Mouse (Mus musculus) kidney, adult 2 months (tissue): ENCODE measurements around the gene Per1.

Experiments used
- CTCF ChIP-seq: fragments of 200-500 bp; conservative IDR thresholded peaks from 2 replicates; pipeline ENCODE4 v1.5.1; 2011; ENCODE audit warnings: low read depth, mild to moderate bottlenecking, control low read depth, low read length, moderate library complexity, mixed read lengths; ENCODE audit not compliant: insufficient read depth, insufficient read length
- POLR2A ChIP-seq: fragments of 200-500 bp; IDR thresholded peaks from one replicate; pipeline ENCODE4 v1.6.1; 2011; ENCODE audit warnings: low read depth, low read length, control low read depth

- no peak for TF ChIP-seq CTCF
- no peak for TF ChIP-seq POLR2A
Measured at GRCm38 (mm10) chr11:69078805-69079438, 16.1 kb upstream of the Per1 start.
